Mouse (Mus musculus): Measurements from ENCODE around the gene Tbc1d2. TPM values are rescaled to one million over a fixed set of nuclear protein-coding genes. Genes with fewer than 3 reads are reported as not detected.
"Not testable (repeated sequence)": the region's sequence is repeated elsewhere in the genome, so short reads cannot be mapped to it uniquely, and the experiment has no call there.

Gene Tbc1d2
- polyA plus RNA-seq, 1 experiment from 2014 or later = 2.6 TPM

DNA sequence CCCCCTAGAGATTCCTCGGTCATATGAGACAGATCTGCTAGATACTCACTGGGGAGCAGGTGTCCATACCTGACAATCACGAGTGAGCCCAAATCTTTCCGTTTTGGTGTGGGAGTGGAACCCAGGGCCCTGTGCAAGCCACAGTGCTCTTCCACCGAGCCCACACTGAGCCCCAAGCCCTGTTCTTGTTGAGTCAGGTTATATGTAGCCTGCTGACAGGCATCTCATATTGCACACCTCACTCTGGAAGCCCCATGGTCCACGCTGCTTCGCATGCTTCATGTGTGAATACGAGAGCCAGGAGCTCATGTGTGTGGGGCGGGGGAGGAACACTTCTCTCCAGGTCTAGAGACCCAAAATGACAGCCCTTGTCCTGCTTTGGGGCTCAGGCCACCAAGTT lies 60.9 kb downstream of the Tbc1d2 start:
- H3K9me3 ChIP-seq = no peaks in the 10 kb centered on the region
- H3K4me2 ChIP-seq (replicated peaks) = no peak overlapping the region
- no peak for ATAC-seq (ENCODE audit: insufficient number of reproducible peaks, insufficient read depth, low FRiP score, low TSS enrichment)
- no peaks in the 10 kb centered on the region for H3K36me3 ChIP-seq
- no peaks in the 10 kb centered on the region for H3K27me3 ChIP-seq
- WGBS = 81% methylated on average over 8 of the region's 8 CpGs
- H3K4me3 ChIP-seq = no peak overlapping the region
- no peaks in the 10 kb centered on the region for H3K4me1 ChIP-seq
- no peak overlapping the region for H3K27ac ChIP-seq
- H3K9ac ChIP-seq = no peak overlapping the region

DNA sequence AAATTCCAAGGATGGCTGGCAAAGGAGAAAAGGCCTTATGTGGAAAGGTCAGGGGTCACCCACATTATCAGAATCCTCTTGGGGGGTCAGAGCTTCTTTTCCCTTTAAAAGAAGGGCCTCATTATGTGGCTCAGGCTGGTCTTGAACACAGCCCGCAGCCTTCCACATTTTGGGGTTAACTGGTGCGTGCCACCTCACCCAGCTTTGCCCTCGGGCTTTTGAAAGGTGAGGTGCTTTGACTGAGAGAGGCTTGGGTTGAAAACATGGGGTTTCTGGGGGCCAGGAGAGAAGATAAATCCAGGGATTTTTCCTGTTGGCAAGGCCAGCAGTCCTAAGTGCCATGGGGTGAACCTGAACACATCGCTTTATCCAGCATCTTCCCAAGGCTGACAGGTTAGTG lies 63.5 kb downstream of the Tbc1d2 start:
- H3K9me3 ChIP-seq = 0 out of 2 replicates have a peak, but pooled peaks cover 3% of the 10 kb centered on the region
- WGBS = 47% methylated on average over 4 of the region's 4 CpGs
- no peak overlapping the region for H3K27ac ChIP-seq
- H3K27me3 ChIP-seq = no peaks in the 10 kb centered on the region
- no peak overlapping the region for H3K9ac ChIP-seq
- no peak overlapping the region for H3K4me3 ChIP-seq
- no peaks in the 10 kb centered on the region for H3K36me3 ChIP-seq
- no peaks in the 10 kb centered on the region for H3K4me1 ChIP-seq
- no peak for ATAC-seq (ENCODE audit: insufficient number of reproducible peaks, insufficient read depth, low FRiP score, low TSS enrichment)
- no peak overlapping the region for H3K4me2 ChIP-seq (replicated peaks)

GRCm38 (mm10) chr4:46585811-46586190 lies 64.2 kb downstream of the Tbc1d2 start:
- H3K4me1 ChIP-seq = no peaks in the 10 kb centered on the region
- no peak overlapping the region for H3K4me2 ChIP-seq (replicated peaks)
- H3K9me3 ChIP-seq = 0 out of 2 replicates have a peak, but pooled peaks cover 3% of the 10 kb centered on the region
- no peak for ATAC-seq (ENCODE audit: insufficient number of reproducible peaks, insufficient read depth, low FRiP score, low TSS enrichment)
- WGBS = 59% methylated on average over 8 of the region's 8 CpGs
- H3K36me3 ChIP-seq = no peaks in the 10 kb centered on the region
- H3K9ac ChIP-seq = no peak overlapping the region
- no peaks in the 10 kb centered on the region for H3K27me3 ChIP-seq
- H3K27ac ChIP-seq = no peak overlapping the region
- H3K4me3 ChIP-seq = no peak overlapping the region

DNA sequence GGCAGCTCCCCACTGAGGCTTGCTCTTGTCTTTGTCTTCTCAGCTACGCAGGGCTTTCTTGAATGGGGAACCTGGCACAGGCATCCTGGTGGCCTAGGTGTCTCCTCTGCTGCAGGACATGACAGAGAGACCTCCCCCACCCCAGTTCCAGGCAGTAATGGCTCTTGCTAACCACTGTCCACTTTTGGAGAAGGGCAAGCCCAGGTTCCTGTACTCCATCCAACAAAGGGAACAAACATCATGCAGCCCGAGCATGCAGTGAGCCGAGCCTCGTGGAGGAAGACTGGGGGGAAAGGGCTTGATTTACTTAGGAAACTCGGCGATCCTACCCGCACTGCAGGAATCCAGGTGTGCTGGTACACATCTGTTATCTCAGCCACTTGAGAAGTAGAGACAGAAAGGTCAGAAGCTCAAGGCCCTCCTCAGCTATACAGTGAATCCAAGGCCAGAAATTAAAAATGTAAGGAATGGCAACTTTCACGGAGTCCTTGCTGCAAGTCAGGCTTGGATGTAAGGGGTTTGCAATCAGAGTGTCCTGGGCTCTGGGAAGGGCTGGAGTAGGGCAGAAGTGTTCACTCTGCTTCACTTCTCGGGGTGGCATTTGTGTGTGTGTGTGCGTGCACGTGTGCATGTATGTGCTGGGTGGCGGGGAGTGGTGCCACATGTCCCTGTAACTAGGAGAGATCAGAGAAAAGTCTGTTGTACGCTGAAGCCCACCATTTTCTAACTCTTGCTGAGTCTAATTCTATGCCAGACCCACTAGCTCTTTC lies 64.8 kb downstream of the Tbc1d2 start:
- WGBS = 70% methylated on average over 13 of the region's 13 CpGs
- H3K27ac ChIP-seq = no peak overlapping the region
- H3K9me3 ChIP-seq = 0 out of 2 replicates have a peak, but pooled peaks cover 3% of the 10 kb centered on the region
- no peak overlapping the region for H3K9ac ChIP-seq
- H3K36me3 ChIP-seq = no peaks in the 10 kb centered on the region
- H3K4me1 ChIP-seq = no peaks in the 10 kb centered on the region
- H3K27me3 ChIP-seq = no peaks in the 10 kb centered on the region
- H3K4me3 ChIP-seq = no peak overlapping the region
- no peak for ATAC-seq (ENCODE audit: insufficient number of reproducible peaks, insufficient read depth, low FRiP score, low TSS enrichment)
- H3K4me2 ChIP-seq (replicated peaks) = no peak overlapping the region

DNA sequence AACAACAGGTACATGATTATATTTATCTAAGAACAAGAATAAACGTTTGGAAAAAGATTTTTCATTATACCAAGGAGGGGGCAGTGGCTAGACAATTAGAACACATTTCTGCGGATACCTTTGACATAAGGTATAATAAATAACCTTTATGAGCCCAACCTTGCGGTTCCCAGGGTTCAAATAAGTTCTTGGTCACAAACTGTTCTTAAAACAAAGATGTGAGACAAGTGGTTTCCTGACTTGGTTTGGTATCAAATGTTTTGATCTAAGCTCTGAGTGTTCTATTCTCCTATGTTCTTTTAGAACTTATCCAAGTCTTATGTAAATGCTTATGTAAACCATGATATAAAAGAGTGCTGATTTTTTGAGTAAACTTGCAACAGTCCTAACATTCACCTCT lies 65.5 kb downstream of the Tbc1d2 start:
- ATAC-seq (ENCODE audit: insufficient number of reproducible peaks, insufficient read depth, low FRiP score, low TSS enrichment); H3K4me3 ChIP-seq; H3K36me3 ChIP-seq; H3K27me3 ChIP-seq; H3K9ac ChIP-seq; H3K4me1 ChIP-seq; H3K9me3 ChIP-seq; H3K4me2 ChIP-seq (replicated peaks); H3K27ac ChIP-seq: not testable (repeated sequence)
- WGBS = 75% methylated on average over 3 of the region's 3 CpGs

DNA sequence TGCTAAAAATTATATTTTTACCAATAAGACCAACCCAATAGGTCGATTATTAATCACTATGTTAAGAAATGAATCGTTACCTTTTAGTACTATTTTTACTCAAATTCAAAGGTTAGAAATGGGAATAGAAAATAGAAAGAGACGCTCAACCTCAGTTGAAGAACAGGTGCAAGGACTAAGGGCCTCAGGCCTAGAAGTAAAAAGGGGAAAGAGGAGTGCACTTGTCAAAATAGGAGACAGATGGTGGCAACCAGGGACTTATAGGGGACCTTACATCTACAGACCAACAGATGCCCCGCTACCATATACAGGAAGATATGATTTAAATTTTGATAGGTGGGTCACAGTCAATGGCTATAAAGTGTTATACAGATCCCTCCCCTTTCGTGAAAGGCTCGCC lies 65.9 kb downstream of the Tbc1d2 start:
- H3K27me3 ChIP-seq; H3K27ac ChIP-seq; H3K4me1 ChIP-seq; H3K9ac ChIP-seq; H3K9me3 ChIP-seq; H3K4me3 ChIP-seq; ATAC-seq (ENCODE audit: insufficient number of reproducible peaks, insufficient read depth, low FRiP score, low TSS enrichment); H3K4me2 ChIP-seq (replicated peaks); H3K36me3 ChIP-seq: not testable (repeated sequence)
- WGBS = 92% methylated on average over 2 of the region's 6 CpGs

DNA sequence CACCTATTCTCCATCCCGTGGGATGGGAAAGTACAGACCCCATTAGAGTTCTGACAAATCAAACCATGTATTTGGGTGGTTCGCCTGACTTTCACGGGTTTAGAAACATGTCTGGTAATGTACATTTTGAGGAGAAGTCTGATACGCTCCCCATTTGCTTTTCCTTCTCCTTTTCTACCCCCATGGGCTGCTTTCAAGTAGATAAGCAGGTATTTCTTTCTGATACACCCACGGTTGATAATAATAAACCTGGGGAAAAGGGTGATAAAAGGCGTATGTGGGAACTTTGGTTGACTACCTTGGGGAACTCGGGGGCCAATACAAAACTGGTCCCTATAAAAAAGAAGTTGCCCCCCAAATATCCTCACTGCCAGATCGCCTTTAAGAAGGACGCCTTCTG lies 68.0 kb downstream of the Tbc1d2 start:
- H3K4me2 ChIP-seq (replicated peaks); H3K9me3 ChIP-seq; H3K4me1 ChIP-seq; H3K27ac ChIP-seq; H3K4me3 ChIP-seq; ATAC-seq (ENCODE audit: insufficient number of reproducible peaks, insufficient read depth, low FRiP score, low TSS enrichment); H3K9ac ChIP-seq; H3K36me3 ChIP-seq; H3K27me3 ChIP-seq: not testable (repeated sequence)
- 85% methylated on average over 9 of the region's 9 CpGs for WGBS

DNA sequence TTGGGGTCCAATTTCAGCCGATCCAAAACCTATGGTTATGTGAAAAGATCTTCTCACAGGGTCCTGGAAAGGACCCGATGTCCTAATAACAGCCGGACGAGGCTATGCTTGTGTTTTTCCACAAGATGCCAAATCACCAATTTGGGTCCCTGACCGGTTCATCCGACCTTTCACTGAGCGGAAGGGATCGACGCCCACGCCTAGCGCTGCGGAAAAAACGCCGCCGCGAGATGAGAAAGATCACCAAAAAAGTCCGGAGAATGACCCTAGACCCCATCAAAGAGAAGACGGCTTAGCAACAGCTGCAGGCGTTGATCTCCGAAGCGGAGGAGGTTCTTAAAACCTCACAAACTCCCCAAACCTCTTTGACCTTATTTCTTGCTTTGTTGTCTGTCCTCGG lies 68.4 kb downstream of the Tbc1d2 start:
- not testable (repeated sequence) for H3K27me3 ChIP-seq; H3K9me3 ChIP-seq; H3K27ac ChIP-seq; ATAC-seq (ENCODE audit: insufficient number of reproducible peaks, insufficient read depth, low FRiP score, low TSS enrichment); H3K9ac ChIP-seq; H3K36me3 ChIP-seq; H3K4me3 ChIP-seq; H3K4me1 ChIP-seq; H3K4me2 ChIP-seq (replicated peaks)
- 93% methylated on average over 22 of the region's 22 CpGs for WGBS

DNA sequence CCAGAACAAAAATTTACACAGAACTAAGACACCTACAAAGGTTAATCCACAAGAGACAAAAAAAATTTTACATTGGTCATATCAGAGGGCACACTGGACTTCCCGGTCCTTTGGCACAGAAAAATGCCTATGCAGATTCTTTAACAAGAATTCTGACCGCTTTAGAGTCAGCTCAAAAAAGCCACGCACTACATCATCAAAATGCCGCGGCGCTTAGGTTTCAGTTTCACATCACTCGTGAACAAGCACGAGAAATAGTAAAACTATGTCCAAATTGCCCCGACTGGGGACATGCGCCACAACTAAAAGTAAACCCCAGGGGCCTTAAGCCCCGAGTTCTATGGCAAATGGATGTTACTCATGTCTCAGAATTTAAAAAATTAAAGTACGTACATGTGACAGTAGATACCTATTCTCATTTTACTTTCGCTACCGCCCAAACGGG lies 69.2 kb downstream of the Tbc1d2 start:
- not testable (repeated sequence) for H3K9me3 ChIP-seq; H3K4me1 ChIP-seq; ATAC-seq (ENCODE audit: insufficient number of reproducible peaks, insufficient read depth, low FRiP score, low TSS enrichment); H3K4me2 ChIP-seq (replicated peaks); H3K27ac ChIP-seq; H3K27me3 ChIP-seq; H3K4me3 ChIP-seq; H3K9ac ChIP-seq; H3K36me3 ChIP-seq
- WGBS = 89% methylated on average over 15 of the region's 15 CpGs

- not testable (repeated sequence) for H3K4me1 ChIP-seq; H3K9ac ChIP-seq; H3K4me2 ChIP-seq (replicated peaks); H3K27ac ChIP-seq; H3K27me3 ChIP-seq; H3K9me3 ChIP-seq; ATAC-seq (ENCODE audit: insufficient number of reproducible peaks, insufficient read depth, low FRiP score, low TSS enrichment); H3K36me3 ChIP-seq; H3K4me3 ChIP-seq
- 90% methylated on average over 8 of the region's 8 CpGs for WGBS
These were observed 71.1 kb downstream of the Tbc1d2 start for GRCm38 (mm10) chr4:46578796-46579346.

DNA sequence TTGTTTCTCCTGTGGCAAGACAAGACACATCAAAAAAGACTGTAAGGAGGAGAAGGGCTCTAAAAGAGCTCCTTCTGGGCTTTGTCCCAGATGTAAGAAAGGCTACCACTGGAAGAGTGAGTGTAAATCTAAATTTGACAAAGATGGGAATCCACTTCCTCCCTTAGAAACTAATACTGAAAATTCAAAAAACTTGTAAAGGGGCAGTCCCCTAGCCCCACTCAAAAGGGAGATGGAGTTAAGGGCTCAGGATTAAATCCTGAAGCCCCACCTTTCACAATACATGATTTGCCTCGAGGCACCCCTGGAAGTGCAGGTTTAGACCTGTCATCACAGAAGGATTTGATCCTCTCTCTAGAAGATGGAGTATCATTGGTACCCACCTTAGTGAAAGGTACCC lies 71.8 kb downstream of the Tbc1d2 start:
- 0 out of 2 replicates have a peak, but pooled peaks cover 3% of the 10 kb centered on the region for H3K9me3 ChIP-seq
- H3K27ac ChIP-seq = no peak overlapping the region
- no peak overlapping the region for H3K9ac ChIP-seq
- peaks cover 6% of the 10 kb centered on the region; the same call in 1 of the 2 replicates for H3K4me1 ChIP-seq
- ATAC-seq (ENCODE audit: insufficient number of reproducible peaks, insufficient read depth, low FRiP score, low TSS enrichment) = no peak
- 61% methylated on average over 1 of the region's 1 CpGs for WGBS
- no peaks in the 10 kb centered on the region for H3K27me3 ChIP-seq
- H3K4me3 ChIP-seq = no peak overlapping the region
- H3K36me3 ChIP-seq = no peaks in the 10 kb centered on the region
- H3K4me2 ChIP-seq (replicated peaks) = no peak overlapping the region

- H3K4me1 ChIP-seq; H3K27me3 ChIP-seq; H3K36me3 ChIP-seq; H3K9me3 ChIP-seq; H3K4me3 ChIP-seq; H3K4me2 ChIP-seq (replicated peaks); ATAC-seq (ENCODE audit: insufficient number of reproducible peaks, insufficient read depth, low FRiP score, low TSS enrichment); H3K27ac ChIP-seq; H3K9ac ChIP-seq: not testable (repeated sequence)
- 92% methylated on average over 6 of the region's 10 CpGs for WGBS
These were observed 74.3 kb downstream of the Tbc1d2 start for GRCm38 (mm10) chr4:46575509-46576284.

All from embryonic facial prominence, embryonic 12.5 days (tissue).